ENCODE assay signal across 8 mouse cellular contexts in the genomic region with DNA sequence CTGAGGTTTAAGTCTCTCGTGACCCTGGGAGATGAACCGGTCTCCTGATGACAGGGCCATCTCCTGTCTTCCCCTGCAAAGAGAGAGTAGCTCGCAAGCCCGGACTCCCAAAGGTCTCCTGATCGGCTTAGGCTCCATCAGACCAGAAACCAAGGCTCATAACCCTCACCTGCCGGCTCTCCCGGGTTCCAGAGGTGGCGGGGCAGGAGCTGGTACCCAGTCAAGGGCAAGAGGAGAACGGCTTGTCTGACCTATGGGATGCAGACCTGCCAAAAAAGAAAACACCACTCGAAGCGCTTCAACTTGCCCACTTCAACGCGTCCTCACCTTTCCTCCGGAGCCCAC. TPM values are rescaled to one million over a fixed set of nuclear protein-coding genes. Genes with fewer than 3 reads are reported as not detected.
DNase-seq lines count a peak whose midpoint lies in the region; ATAC-seq and TF ChIP-seq lines count a peak whose summit lies in the region.

No protein-coding gene starts in this region.

- TF ChIP-seq EP300 in ES-Bruce4 (IDR thresholded peaks at IDR 0.05; ENCODE audit: insufficient read depth, low read depth, low read length): no peak

- peak overlapping the region; percentile 93 for H3K27ac ChIP-seq in heart, embryonic 10.5 days
- H3K27ac ChIP-seq in ES-Bruce4 (ENCODE audit: insufficient read depth, low read length): peak overlapping the region; percentile 33

- peak; percentile 7 for ATAC-seq in granulocyte monocyte progenitor cell, adult 5-6 weeks (replicated peaks; ENCODE audit: poor library complexity, severe bottlenecking)

- peaks cover 41% of the 10 kb centered on the region for H3K36me3 ChIP-seq in heart, embryonic 10.5 days
- peaks cover 43% of the 10 kb centered on the region for H3K36me3 ChIP-seq in ES-Bruce4 (ENCODE audit: control insufficient read depth, insufficient read depth, low read length, poor library complexity, severe bottlenecking)
- H3K36me3 ChIP-seq in megakaryocyte, embryonic 14.5 days (replicated peaks; ENCODE audit: low read length): peaks cover 39% of the 10 kb centered on the region

- no peaks in the 10 kb centered on the region for H3K27me3 ChIP-seq in heart, embryonic 10.5 days (ENCODE audit: insufficient read depth, poor library complexity, severe bottlenecking)
- no peaks in the 10 kb centered on the region for H3K27me3 ChIP-seq in ES-Bruce4 (ENCODE audit: control insufficient read depth, insufficient read depth, low read length, poor library complexity, severe bottlenecking)
- H3K27me3 ChIP-seq in megakaryocyte, embryonic 14.5 days (replicated peaks): no peaks in the 10 kb centered on the region

- TF ChIP-seq POLR2A in ES-Bruce4 (IDR thresholded peaks at IDR 0.05; ENCODE audit: insufficient read depth, low read length): no peak

- peak overlapping the region; percentile 92 for H3K4me3 ChIP-seq in heart, embryonic 10.5 days
- H3K4me3 ChIP-seq in ES-Bruce4 (ENCODE audit: low read depth, low read length): peak overlapping the region; percentile 100
- peak overlapping the region; percentile 92 for H3K4me3 ChIP-seq in megakaryocyte, embryonic 14.5 days (replicated peaks)

- DNase-seq in heart, embryonic 10.5 days (ENCODE audit: low spot score): no peak
- DNase-seq in heart, adult 11 months: no peak
- DNase-seq in ovary, postnatal 14 days (ENCODE audit: low spot score): no peak
- no peak for DNase-seq in urinary bladder, postnatal 25 days (ENCODE audit: low spot score)
- DNase-seq in natural killer cell, adult 2 months (ENCODE audit: low spot score in 2 of 2): no peak

- peaks cover 19% of the 10 kb centered on the region for H3K4me1 ChIP-seq in heart, embryonic 10.5 days
- no peaks in the 10 kb centered on the region for H3K4me1 ChIP-seq in ES-Bruce4 (ENCODE audit: control insufficient read depth, insufficient read depth, low read length)
- peaks cover 33% of the 10 kb centered on the region for H3K4me1 ChIP-seq in megakaryocyte, embryonic 14.5 days

- under 1% methylated on average over 14 of the region's 14 CpGs for WGBS in heart, embryonic 10.5 days

- no peaks in the 10 kb centered on the region for H3K9me3 ChIP-seq in heart, embryonic 10.5 days
- H3K9me3 ChIP-seq in ES-Bruce4 (replicated peaks; ENCODE audit: control insufficient read depth, insufficient read depth, low read length, poor library complexity, severe bottlenecking): no peaks in the 10 kb centered on the region
- no peaks in the 10 kb centered on the region for H3K9me3 ChIP-seq in megakaryocyte, embryonic 14.5 days

- no peak for TF ChIP-seq CTCF in ES-Bruce4 (IDR thresholded peaks at IDR 0.05; ENCODE audit: low read depth, low read length)

- H3K9ac ChIP-seq in ES-Bruce4 (ENCODE audit: low read depth, poor library complexity, severe bottlenecking): peak overlapping the region; percentile 99

RNA-seq across cellular contexts. Expression of a gene that starts 0.4 kb away (rescaled TPM):
- polyA plus RNA-seq in heart, embryonic 10.5 days (2016; fragmentation: Nextera tagmentation; extraction: Ambion mirVana): 410 and 531 TPM in 2 replicates
- 2,024 and 2,095 TPM in 2 replicates for polyA plus RNA-seq in ES-Bruce4 (2011; ENCODE audit: insufficient read depth, insufficient read length, low read depth, missing spikeins)
- 1,766 and 1,810 TPM in 2 replicates for total RNA-seq in granulocyte monocyte progenitor cell, adult 5-6 weeks (2014; fragmentation: Nextera tagmentation)
- total RNA-seq in granulocyte monocyte progenitor cell, adult 5-6 weeks (2017): 3,234 and 3,329 TPM in 2 replicates
- 130 and 206 TPM in 2 replicates for polyA plus RNA-seq in megakaryocyte, embryonic 14.5 days (2012; ENCODE audit: insufficient read depth, low replicate concordance)

RNA-seq across cellular contexts. Expression of a gene that starts 0.4 kb away (rescaled TPM):
- 223 and 344 TPM in 2 replicates for polyA plus RNA-seq in heart, embryonic 10.5 days (2016; fragmentation: Nextera tagmentation; extraction: Ambion mirVana)
- polyA plus RNA-seq in ES-Bruce4 (2011; ENCODE audit: insufficient read depth, insufficient read length, low read depth, missing spikeins): 106 and 110 TPM in 2 replicates
- total RNA-seq in granulocyte monocyte progenitor cell, adult 5-6 weeks (2014; fragmentation: Nextera tagmentation): 111 and 115 TPM in 2 replicates
- 155 and 156 TPM in 2 replicates for total RNA-seq in granulocyte monocyte progenitor cell, adult 5-6 weeks (2017)
- polyA plus RNA-seq in megakaryocyte, embryonic 14.5 days (2012; ENCODE audit: insufficient read depth, low replicate concordance): 1.5 and 10.8 TPM in 2 replicates

RNA-seq across cellular contexts. Expression of a gene that starts 38.1 kb away (rescaled TPM):
- polyA plus RNA-seq in heart, embryonic 10.5 days (2016; fragmentation: Nextera tagmentation; extraction: Ambion mirVana): 0.15 and 0.34 TPM in 2 replicates
- polyA plus RNA-seq in ES-Bruce4 (2011; ENCODE audit: insufficient read depth, insufficient read length, low read depth, missing spikeins): 0.35 and 0.61 TPM in 2 replicates
- not detected in 2 replicates for total RNA-seq in granulocyte monocyte progenitor cell, adult 5-6 weeks (2014; fragmentation: Nextera tagmentation)
- total RNA-seq in granulocyte monocyte progenitor cell, adult 5-6 weeks (2017): not detected in 2 replicates
- not detected in 2 replicates for polyA plus RNA-seq in megakaryocyte, embryonic 14.5 days (2012; ENCODE audit: insufficient read depth, low replicate concordance)
